Comparison of ENCODE assay signal across 8 mouse cellular contexts in the genomic region with DNA sequence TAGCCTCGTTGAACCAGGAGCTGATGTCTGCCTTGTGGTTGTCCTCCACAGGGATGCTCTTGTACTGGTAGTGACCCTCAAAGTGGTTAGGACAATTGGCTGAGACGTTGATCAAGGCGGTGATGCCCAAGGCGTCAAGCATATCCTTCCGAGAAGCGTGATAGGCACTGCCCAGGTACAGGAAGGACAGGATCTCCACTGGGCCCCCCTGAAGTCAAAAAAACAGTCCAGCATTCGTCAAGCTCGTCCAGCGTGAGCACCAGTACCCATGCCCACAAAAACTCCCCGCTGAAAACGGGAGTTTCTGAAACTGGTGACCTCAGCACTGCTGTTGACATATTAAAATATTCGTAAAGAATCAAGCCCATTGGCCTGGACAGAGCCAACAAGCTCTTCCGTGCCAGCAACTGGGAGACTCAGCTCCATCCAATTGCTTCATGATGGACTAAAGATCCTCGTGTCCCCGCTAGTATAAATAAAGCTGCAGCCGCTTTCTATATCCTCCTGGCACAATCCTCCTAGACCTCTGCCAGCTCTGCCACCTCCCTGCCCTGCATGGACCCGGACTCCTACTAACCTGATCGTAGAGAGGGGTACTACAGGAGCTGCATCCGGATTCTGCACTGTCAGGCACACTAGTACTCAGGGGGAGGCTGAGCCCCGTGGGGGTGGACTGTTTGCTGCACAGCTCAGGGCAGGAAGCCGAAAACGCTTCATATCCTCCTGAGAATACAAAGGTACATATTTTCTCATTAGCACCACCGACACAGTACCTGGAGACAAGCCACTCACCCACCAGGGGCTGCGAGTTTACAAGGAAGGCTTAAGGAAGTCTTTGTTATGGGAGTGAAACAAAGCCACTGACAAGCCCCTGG. TPM values are rescaled to one million over a fixed set of nuclear protein-coding genes. Genes with fewer than 3 reads are reported as not detected.
DNase-seq lines count a peak whose midpoint lies in the region; ATAC-seq and TF ChIP-seq lines count a peak whose summit lies in the region.

No protein-coding gene starts in this region.

- 0 out of 2 replicates have a peak, but pooled peaks have one; percentile 33 for TF ChIP-seq EP300 in lung, postnatal 0 days (IDR thresholded peaks at IDR 0.05)

- no peaks in the 10 kb centered on the region for H3K27me3 ChIP-seq in embryonic facial prominence, embryonic 13.5 days
- no peaks in the 10 kb centered on the region for H3K27me3 ChIP-seq in heart, embryonic 14.5 days (ENCODE audit: control insufficient read depth, insufficient read depth, low read length)
- H3K27me3 ChIP-seq in lung, postnatal 0 days (replicated peaks; ENCODE audit: insufficient read depth, low read length), result no peaks in the 10 kb centered on the region

- peak overlapping the region; percentile 69 for H3K4me3 ChIP-seq in embryonic facial prominence, embryonic 13.5 days
- H3K4me3 ChIP-seq in heart, embryonic 14.5 days (ENCODE audit: control insufficient read depth in 1 of 2, insufficient read depth in 1 of 2, low read depth in 1 of 2, low read length in 2 of 2), result peak overlapping the region; percentile 83 to 85
- H3K4me3 ChIP-seq in lung, postnatal 0 days (ENCODE audit: low read depth, low read length), result peak overlapping the region; percentile 71

- peak overlapping the region; percentile 80 for H3K4me2 ChIP-seq in embryonic facial prominence, embryonic 13.5 days
- H3K4me2 ChIP-seq in heart, embryonic 14.5 days (ENCODE audit: low read length), result peak overlapping the region; percentile 95
- H3K4me2 ChIP-seq in lung, postnatal 0 days (replicated peaks; ENCODE audit: low read depth, low read length), result peak overlapping the region; percentile 78

- peak overlapping the region; percentile 95 for H3K27ac ChIP-seq in embryonic facial prominence, embryonic 13.5 days
- peak overlapping the region; percentile 97 to 99 for H3K27ac ChIP-seq in heart, embryonic 14.5 days (replicated peaks in 1 of 2; ENCODE audit: control insufficient read depth in 1 of 2, insufficient read depth in 1 of 2, low read depth in 2 of 2, low read length in 2 of 2)
- H3K27ac ChIP-seq in lung, postnatal 0 days (ENCODE audit: low read length), result peak overlapping the region; percentile 100

- peak; percentile 25 for ATAC-seq in CD4-positive, CD25-positive, alpha-beta regulatory T cell, adult 4 months
- no peak for ATAC-seq in embryonic facial prominence, embryonic 13.5 days (ENCODE audit: insufficient number of reproducible peaks, insufficient read depth, low FRiP score, low TSS enrichment, low read depth)
- no peak for ATAC-seq in heart, embryonic 14.5 days (ENCODE audit: insufficient number of reproducible peaks, insufficient read depth, low FRiP score, low read depth)
- ATAC-seq in lung, postnatal 0 days, result no peak

- 19% methylated on average over 24 of the region's 24 CpGs for WGBS in embryonic facial prominence, embryonic 13.5 days
- 8% methylated on average over 24 of the region's 24 CpGs for WGBS in heart, embryonic 14.5 days
- 8% methylated on average over 24 of the region's 24 CpGs for WGBS in lung, postnatal 0 days

- TF ChIP-seq CTCF in lung, postnatal 0 days (IDR thresholded peaks at IDR 0.05), result 0 out of 2 replicates have a peak, but pooled peaks have one; percentile 2

- DNase-seq in adipocyte (ENCODE audit: low spot score), result peak; percentile 88
- DNase-seq in kidney, postnatal 14 days, result peak; percentile 57
- DNase-seq in lung, postnatal 0 days (ENCODE audit: low spot score), result peak; percentile 80
- DNase-seq in right cerebral cortex, postnatal 25 days, result peak; percentile 42
- no peak for DNase-seq in testis, postnatal 14 days (ENCODE audit: low spot score)

- H3K4me1 ChIP-seq in embryonic facial prominence, embryonic 13.5 days, result peaks cover 60% of the 10 kb centered on the region
- H3K4me1 ChIP-seq in heart, embryonic 14.5 days (ENCODE audit: control insufficient read depth in 2 of 2, insufficient read depth in 2 of 2, low read length in 2 of 2), result peaks cover 44 to 65% of the 10 kb centered on the region in 2 experiments
- H3K4me1 ChIP-seq in lung, postnatal 0 days (ENCODE audit: insufficient read depth, low read depth, low read length), result peaks cover 24% of the 10 kb centered on the region; the same call in 1 of the 2 replicates

- H3K9ac ChIP-seq in embryonic facial prominence, embryonic 13.5 days, result peak overlapping the region; percentile 92
- peak overlapping the region; percentile 98 for H3K9ac ChIP-seq in heart, embryonic 14.5 days (ENCODE audit: low read length)
- H3K9ac ChIP-seq in lung, postnatal 0 days (replicated peaks; ENCODE audit: low read depth), result peak overlapping the region; percentile 100

- H3K36me3 ChIP-seq in embryonic facial prominence, embryonic 13.5 days, result peaks cover 13% of the 10 kb centered on the region
- H3K36me3 ChIP-seq in heart, embryonic 14.5 days (ENCODE audit: control insufficient read depth, insufficient read depth, low read length), result peaks cover 26% of the 10 kb centered on the region
- peaks cover 15% of the 10 kb centered on the region for H3K36me3 ChIP-seq in lung, postnatal 0 days (ENCODE audit: insufficient read depth, low read length)

- H3K9me3 ChIP-seq in embryonic facial prominence, embryonic 13.5 days, result no peaks in the 10 kb centered on the region
- no peaks in the 10 kb centered on the region for H3K9me3 ChIP-seq in heart, embryonic 14.5 days (ENCODE audit: control insufficient read depth, low read length)
- H3K9me3 ChIP-seq in lung, postnatal 0 days (ENCODE audit: low read length), result no peaks in the 10 kb centered on the region

RNA-seq across cellular contexts. Expression of a gene that starts 54.1 kb away (rescaled TPM):
- 10 to 100 TPM; 37.2 to 77.2 TPM for polyA plus RNA-seq in CD4-positive, CD25-positive, alpha-beta regulatory T cell, adult 4 months (2017; shearing (Covaris generic))
- 120 and 121 TPM in 2 replicates for polyA plus RNA-seq in embryonic facial prominence, embryonic 13.5 days (2015; fragmentation: Nextera tagmentation; extraction: Ambion mirVana)
- 120 and 121 TPM in 2 replicates for polyA plus RNA-seq in heart, embryonic 14.5 days (2014; fragmentation: Nextera tagmentation; extraction: Ambion mirVana)
- 47.9 and 50.6 TPM in 2 replicates for polyA plus RNA-seq in lung, postnatal 0 days (2015; fragmentation: Nextera tagmentation; extraction: Ambion mirVana)

RNA-seq across cellular contexts. Expression of a gene that starts 54.7 kb away (rescaled TPM):
- polyA plus RNA-seq in CD4-positive, CD25-positive, alpha-beta regulatory T cell, adult 4 months (2017; shearing (Covaris generic)), result 10 to 100 TPM; 24.6 to 24.7 TPM
- 13.2 and 15.4 TPM in 2 replicates for polyA plus RNA-seq in embryonic facial prominence, embryonic 13.5 days (2015; fragmentation: Nextera tagmentation; extraction: Ambion mirVana)
- polyA plus RNA-seq in heart, embryonic 14.5 days (2014; fragmentation: Nextera tagmentation; extraction: Ambion mirVana), result 30.2 and 36.9 TPM in 2 replicates
- 68.4 and 79.3 TPM in 2 replicates for polyA plus RNA-seq in lung, postnatal 0 days (2015; fragmentation: Nextera tagmentation; extraction: Ambion mirVana)
